Mouse (Mus musculus) olfactory bulb, adult 2 months (tissue): ENCODE measurements at regions not wholly inside any gene's neighbourhood (a gene's known extent, or its start where the extent isn't known, plus 50 kb on each side); places are given as distances from the start of the nearest gene placed in this dataset.
"Not testable (repeated sequence)": the region's sequence is repeated elsewhere in the genome, so short reads cannot be mapped to it uniquely, and the experiment has no call there.

Experiments used
- CTCF ChIP-seq: fragments of 200-500 bp; IDR thresholded peaks from 2 replicates; pipeline ENCODE4 v1.5.1; 2012; ENCODE audit warnings: low read depth, mild to moderate bottlenecking, low read length, moderate library complexity; ENCODE audit not compliant: insufficient read depth
- POLR2A ChIP-seq: fragments of 200-500 bp; IDR thresholded peaks from 2 replicates; pipeline ENCODE4 v1.6.1; 2012; ENCODE audit warnings: mild to moderate bottlenecking, low read depth, low read length, moderate library complexity; ENCODE audit not compliant: insufficient read depth

- not testable (repeated sequence) for TF ChIP-seq POLR2A, CTCF
Measured at GRCm38 (mm10) chr12:92891663-92892062, 1042.7 kb upstream of the Sel1l start.
